Mouse (Mus musculus) limb, embryonic 10.5 days (tissue): ENCODE results near the gene Olfr78. TPM values are rescaled to one million over a fixed set of nuclear protein-coding genes. Genes with fewer than 3 reads are reported as not detected.

Experiments used
- polyA plus RNA-seq: library from polyadenylated mRNA; unstranded; fragments of >200 nt; fragmentation: Nextera tagmentation; extraction: Ambion mirVana; gene quantifications from 2 replicates; pipeline ENCODE4 v1.2.1, GENCODE M21; 2016

Olfr78 gene
- polyA plus RNA-seq, 1 experiment from 2014 or later = not detected

Other genes with a start within 250 kb of the Olfr78 start
- gene Olfr547, start 224.7 kb downstream of the Olfr78 start, polyA plus RNA-seq = not detected in 2 replicates
- gene Olfr548-ps1, start 218.6 kb downstream of the Olfr78 start, polyA plus RNA-seq = not detected in 2 replicates
- gene Olfr549, start 209.6 kb downstream of the Olfr78 start, polyA plus RNA-seq = not detected in 2 replicates
- 0.39 and 0.48 TPM in 2 replicates for gene Trim21, start 194.0 kb downstream of the Olfr78 start, polyA plus RNA-seq
- gene Olfr550, start 188.0 kb downstream of the Olfr78 start, polyA plus RNA-seq = not detected in 2 replicates
- gene Olfr551, start 167.6 kb downstream of the Olfr78 start, polyA plus RNA-seq = not detected in 2 replicates
- gene Olfr552, start 161.7 kb downstream of the Olfr78 start, polyA plus RNA-seq = not detected in 2 replicates
- not detected in 2 replicates for gene Olfr553, start 141.3 kb downstream of the Olfr78 start, polyA plus RNA-seq
- gene Olfr554, start 121.0 kb downstream of the Olfr78 start, polyA plus RNA-seq = not detected in 2 replicates
- gene Olfr555, start 100.6 kb downstream of the Olfr78 start, polyA plus RNA-seq = not detected in 2 replicates
- not detected in 2 replicates for gene Olfr556, start 94.6 kb downstream of the Olfr78 start, polyA plus RNA-seq
- gene Trim68, start 72.1 kb downstream of the Olfr78 start, polyA plus RNA-seq = 7.8 and 13.0 TPM in 2 replicates
- not detected in 2 replicates for gene Olfr557, start 63.6 kb downstream of the Olfr78 start, polyA plus RNA-seq
- not detected in 2 replicates for gene Olfr558, start 57.3 kb downstream of the Olfr78 start, polyA plus RNA-seq
- not detected in 2 replicates for gene Olfr33, start 40.4 kb downstream of the Olfr78 start, polyA plus RNA-seq
- not detected in 2 replicates for gene Olfr559, start 32.0 kb downstream of the Olfr78 start, polyA plus RNA-seq
- gene Olfr560, start 105 bp downstream of the Olfr78 start, polyA plus RNA-seq = not detected in 2 replicates
- not detected in 2 replicates for gene Olfr561, start 11.8 kb upstream of the Olfr78 start, polyA plus RNA-seq
- gene Olfr564, start 44.0 kb upstream of the Olfr78 start, polyA plus RNA-seq = not detected in 2 replicates
- gene Olfr566, start 99.3 kb upstream of the Olfr78 start, polyA plus RNA-seq = not detected in 2 replicates
- gene Olfr568, start 117.7 kb upstream of the Olfr78 start, polyA plus RNA-seq = not detected in 2 replicates
- gene Olfr569, start 131.4 kb upstream of the Olfr78 start, polyA plus RNA-seq = not detected in 2 replicates
- gene Olfr570, start 135.1 kb upstream of the Olfr78 start, polyA plus RNA-seq = not detected in 2 replicates
- gene Olfr571, start 158.1 kb upstream of the Olfr78 start, polyA plus RNA-seq = not detected in 2 replicates
- not detected in 2 replicates for gene Olfr572, start 164.9 kb upstream of the Olfr78 start, polyA plus RNA-seq
- gene Olfr573-ps1, start 183.1 kb upstream of the Olfr78 start, polyA plus RNA-seq = not detected in 2 replicates
- gene Olfr574, start 189.0 kb upstream of the Olfr78 start, polyA plus RNA-seq = not detected in 2 replicates
- gene Olfr575, start 199.3 kb upstream of the Olfr78 start, polyA plus RNA-seq = not detected in 2 replicates
- gene Olfr576, start 203.2 kb upstream of the Olfr78 start, polyA plus RNA-seq = not detected in 2 replicates
- not detected in 2 replicates for gene Olfr577, start 216.5 kb upstream of the Olfr78 start, polyA plus RNA-seq
- not detected in 2 replicates for gene Olfr578, start 229.9 kb upstream of the Olfr78 start, polyA plus RNA-seq